Mouse (Mus musculus) CH12.LX (cell line): ENCODE data around the gene Rexo2.

Experiments
- CHD1 ChIP-seq: IDR thresholded peaks from 2 replicates; pipeline ENCODE4 v1.6.1; 2012; ENCODE audit warnings: low read depth, low read length, improper control_type of control experiment, inconsistent platforms
- NELFE ChIP-seq: IDR thresholded peaks from 2 replicates; pipeline ENCODE4 v1.6.1; 2011; ENCODE audit warnings: low read depth, low read length, improper control_type of control experiment
- UBTF ChIP-seq: IDR thresholded peaks from 2 replicates; pipeline ENCODE4 v1.6.1; 2012; ENCODE audit warnings: low read depth, mild to moderate bottlenecking, inconsistent platforms, low read length, improper control_type of control experiment, moderate library complexity

DNA sequence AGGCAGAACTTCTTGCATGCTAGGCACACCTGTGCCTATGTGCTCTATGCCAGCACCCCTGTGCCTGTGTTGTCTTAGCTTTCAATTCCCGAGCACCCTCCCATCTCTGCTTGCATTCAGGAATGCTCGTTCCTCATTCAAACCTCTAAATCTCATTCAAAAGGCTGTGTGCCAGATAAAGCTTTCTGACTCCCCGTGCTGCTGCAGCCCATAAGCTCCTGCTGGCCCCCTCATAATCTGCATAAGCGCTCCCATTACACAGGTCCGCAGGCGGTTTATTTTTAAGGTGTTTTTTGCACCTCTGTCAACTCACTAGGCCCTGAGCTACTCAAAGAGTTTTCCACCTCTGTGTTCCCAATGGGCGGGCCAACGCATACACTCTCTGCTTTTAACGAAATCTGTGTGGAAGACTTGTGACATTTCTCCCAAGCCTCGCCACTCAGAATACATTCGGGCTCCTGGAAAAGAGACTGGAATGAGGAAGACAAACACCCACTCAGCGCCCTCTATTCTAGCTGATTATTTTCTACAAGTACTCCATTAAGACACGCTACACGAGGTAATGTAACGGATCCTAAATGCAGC is 7.9 kb downstream of the Rexo2 start:
- TF ChIP-seq NELFE = no peak
- no peak for TF ChIP-seq CHD1
- no peak for TF ChIP-seq UBTF
